Mouse (Mus musculus) heart, adult 2 months (tissue): ENCODE results near the gene Ccsap. TPM values are rescaled to one million over a fixed set of nuclear protein-coding genes. Genes with fewer than 3 reads are reported as not detected.
"Not testable (repeated sequence)": the region's sequence is repeated elsewhere in the genome, so short reads cannot be mapped to it uniquely, and the experiment has no call there.

ENCODE experiments used
- DNase-seq, 2 experiments: peaks; one replicate each; pipeline ENCODE4 v3.0.0; 2021
- H3K27ac ChIP-seq: fragments of 200-600 bp; 2 replicates; pipeline ENCODE4 v1.8.1; 2022
- H3K27me3 ChIP-seq: fragments of 200-500 bp; 2 replicates; pipeline ENCODE4 v1.6.1; 2012; ENCODE audit warnings: mild to moderate bottlenecking, low read length, inconsistent platforms, mixed read lengths; ENCODE audit not compliant: control insufficient read depth, insufficient read depth
- H3K36me3 ChIP-seq: fragments of 200-500 bp; 2 replicates; pipeline ENCODE4 v1.6.1; 2012; ENCODE audit warnings: low read length, inconsistent platforms; ENCODE audit not compliant: control insufficient read depth, insufficient read depth
- H3K4me1 ChIP-seq: fragments of 200-500 bp; 2 replicates; pipeline ENCODE4 v1.6.1; 2011; ENCODE audit warnings: low read length; ENCODE audit not compliant: control insufficient read depth, insufficient read depth
- H3K4me3 ChIP-seq: fragments of 200-600 bp; 2 replicates; pipeline ENCODE4 v1.8.1; 2022
- H3K79me2 ChIP-seq: fragments of 200-500 bp; replicated peaks from 2 replicates; pipeline ENCODE4 v1.6.1; 2012; ENCODE audit warnings: mild to moderate bottlenecking, inconsistent platforms, low read length, moderate library complexity, mixed read lengths; ENCODE audit not compliant: control insufficient read depth, insufficient read depth
- H3K9ac ChIP-seq: fragments of 200-500 bp; 2 replicates; pipeline ENCODE4 v1.6.1; 2012; ENCODE audit warnings: low read depth, mild to moderate bottlenecking, control low read depth, inconsistent platforms, low read length, mixed read lengths
- CTCF ChIP-seq: fragments of 200-600 bp; IDR thresholded peaks from 2 replicates; pipeline ENCODE4 v1.8.1; 2022; ENCODE audit warnings: antibody characterized with exemption, mild to moderate bottlenecking, moderate library complexity
- EP300 ChIP-seq: fragments of 200-500 bp; IDR thresholded peaks from 2 replicates; pipeline ENCODE4 v1.6.1; 2011; ENCODE audit warnings: low read depth, low read length, control low read depth; ENCODE audit not compliant: insufficient read depth
- POLR2A ChIP-seq: fragments of 200-500 bp; IDR thresholded peaks from 2 replicates; pipeline ENCODE4 v1.6.1; 2011; ENCODE audit warnings: mild to moderate bottlenecking, low read depth, low read length, control low read depth; ENCODE audit not compliant: insufficient read depth
- whole genome bisulfite sequencing: fragments of 180-500 bp; shearing (Covaris S2); methylation state at CpG from one replicate; pipeline ENCODE4 v1.1.7; 2018; 5-methylcytosine and 5-hydroxymethylcytosine counted together
- intact Hi-C: fragments of 180-260 bp; cut with DNase I; formaldehyde crosslinking; loops from one replicate; pipeline ENCODE4 v1.15.1; 2025
- polyA plus RNA-seq: library from polyadenylated mRNA; depleted of rRNA; stranded (reverse); fragments of >200 nt; gene quantifications from 2 replicates; pipeline ENCODE4 v1.2.3, GENCODE M21; 2012
- total RNA-seq, 2 experiments: library from RNA; stranded (reverse); gene quantifications; 2 replicates each; pipeline ENCODE4 v1.2.3; 2021

The Ccsap gene
- total and polyA plus RNA-seq, 3 experiments: 0.18 to 0.81 (median 0.68) TPM

- peaks cover 2% of the 10 kb centered on the region; the same call in 1 of the 2 replicates for H3K79me2 ChIP-seq
- H3K9ac ChIP-seq: no peak overlapping the region
- peaks cover 2% of the 10 kb centered on the region; the same call in 1 of the 2 replicates for H3K4me1 ChIP-seq
- DNase-seq: no peak
- TF ChIP-seq EP300 (no peak), POLR2A (no peak), CTCF (no peak)
- H3K4me3 ChIP-seq: no peak overlapping the region
- no peak overlapping the region for H3K27ac ChIP-seq
- no peaks in the 10 kb centered on the region for H3K36me3 ChIP-seq
- intact Hi-C loops: no loop called here
- WGBS: 81% methylated on average over 8 of the region's 8 CpGs
- no peaks in the 10 kb centered on the region for H3K27me3 ChIP-seq
Observed at GRCm38 (mm10) chr8:123816939-123817338, 43.1 kb downstream of the Ccsap start.

- Histone ChIP-seq H3K4me3 (no peak overlapping the region), H3K4me1 (peaks cover 2% of the 10 kb centered on the region; the same call in 1 of the 2 replicates), H3K79me2 (peaks cover 2% of the 10 kb centered on the region; the same call in 1 of the 2 replicates), H3K27me3 (no peaks in the 10 kb centered on the region), H3K36me3 (no peaks in the 10 kb centered on the region), H3K27ac (no peak overlapping the region), H3K9ac (no peak overlapping the region)
- TF ChIP-seq EP300 (no peak), CTCF (no peak), POLR2A (no peak)
- intact Hi-C loops: no loop called here
- no peak for DNase-seq
- WGBS: 68% methylated on average over 11 of the region's 11 CpGs
Observed at GRCm38 (mm10) chr8:123815325-123815724, 44.7 kb downstream of the Ccsap start.

GRCm38 (mm10) chr8:123813892-123814266 lies 46.1 kb downstream of the Ccsap start:
- no peaks in the 10 kb centered on the region for H3K36me3 ChIP-seq
- H3K27me3 ChIP-seq: no peaks in the 10 kb centered on the region
- intact Hi-C loops: no loop called here
- no peak for TF ChIP-seq POLR2A
- TF ChIP-seq EP300: no peak
- no peak for TF ChIP-seq CTCF
- DNase-seq: no peak
- no peak overlapping the region for H3K27ac ChIP-seq
- WGBS: 86% methylated on average over 4 of the region's 4 CpGs
- H3K4me1 ChIP-seq: peaks cover 2% of the 10 kb centered on the region; the same call in 1 of the 2 replicates
- H3K4me3 ChIP-seq: no peak overlapping the region
- peaks cover 4% of the 10 kb centered on the region; the same call in 1 of the 2 replicates for H3K79me2 ChIP-seq
- no peak overlapping the region for H3K9ac ChIP-seq

- Histone ChIP-seq H3K4me3 (no peak overlapping the region), H3K9ac (no peak overlapping the region), H3K27me3 (no peaks in the 10 kb centered on the region), H3K27ac (no peak overlapping the region), H3K4me1 (peaks cover 2% of the 10 kb centered on the region; the same call in 1 of the 2 replicates), H3K79me2 (peaks cover 3% of the 10 kb centered on the region; the same call in 1 of the 2 replicates), H3K36me3 (no peaks in the 10 kb centered on the region)
- 73% methylated on average over 16 of the region's 16 CpGs for WGBS
- intact Hi-C loops: no loop called here
- TF ChIP-seq CTCF: no peak
- TF ChIP-seq POLR2A: no peak
- no peak for TF ChIP-seq EP300
- no peak for DNase-seq
Observed at GRCm38 (mm10) chr8:123813173-123813891, 46.7 kb downstream of the Ccsap start.

- H3K27ac ChIP-seq: no peak overlapping the region
- H3K36me3 ChIP-seq: no peaks in the 10 kb centered on the region
- H3K27me3 ChIP-seq: no peaks in the 10 kb centered on the region
- H3K79me2 ChIP-seq: peaks cover 3% of the 10 kb centered on the region; the same call in 1 of the 2 replicates
- H3K4me3 ChIP-seq: no peak overlapping the region
- intact Hi-C loops: no loop called here
- no peak overlapping the region for H3K9ac ChIP-seq
- peaks cover 5% of the 10 kb centered on the region for H3K4me1 ChIP-seq
- WGBS: 85% methylated on average over 5 of the region's 5 CpGs
- DNase-seq: no peak
- TF ChIP-seq POLR2A: no peak
- no peak for TF ChIP-seq EP300
- TF ChIP-seq CTCF: no peak
Observed at GRCm38 (mm10) chr8:123812227-123812626, 47.8 kb downstream of the Ccsap start.

- H3K4me3 ChIP-seq, H3K27ac ChIP-seq, H3K9ac ChIP-seq, intact Hi-C loops, H3K4me1 ChIP-seq, H3K79me2 ChIP-seq, H3K27me3 ChIP-seq, DNase-seq, H3K36me3 ChIP-seq: not testable (repeated sequence)
- WGBS: 90% methylated on average over 4 of the region's 4 CpGs
Observed at GRCm38 (mm10) chr8:123809342-123809741, 50.7 kb downstream of the Ccsap start.
